Mouse (Mus musculus) E14TG2a.4 (cell line): ENCODE results near the gene 4931409K22Rik.

ENCODE experiments used
- CTCF ChIP-seq: conservative IDR thresholded peaks from 2 replicates; pipeline ENCODE4 v1.5.1; 2014; ENCODE audit warnings: low read length
- NANOG ChIP-seq: IDR thresholded peaks from 2 replicates; pipeline ENCODE4 v1.6.1; 2014; ENCODE audit warnings: borderline replicate concordance, low read length, mixed read lengths
- POU5F1 ChIP-seq: IDR thresholded peaks from 2 replicates; pipeline ENCODE4 v1.6.1; 2014; ENCODE audit warnings: low read length, borderline replicate concordance

GRCm38 (mm10) chr5:24523806-24524205 lies 32.8 kb downstream of the 4931409K22Rik start:
- TF ChIP-seq CTCF (no peak), NANOG (no peak), POU5F1 (no peak)
